Mouse (Mus musculus): ENCODE data around the gene Mycs. TPM values are rescaled to one million over a fixed set of nuclear protein-coding genes. Genes with fewer than 3 reads are reported as not detected.

Mycs gene
- not detected for polyA plus RNA-seq (2014; fragmentation: Illumina TruSeq; extraction: RNeasy Lipid Tissue Mini Kit (QIAGEN cat#74804); ENCODE audit: low read depth, low replicate concordance)

GRCm38 (mm10) chrX:5469165-5469564 is at the start of gene Mycs:
Gene Mycs, minus strand, starts transcription at chrX:5469265.

Other genes starting within 250 kb of the Mycs start
- gene Btbd35f7, start 199.8 kb upstream of the Mycs start, polyA plus RNA-seq (2014; fragmentation: Illumina TruSeq; extraction: RNeasy Lipid Tissue Mini Kit (QIAGEN cat#74804); ENCODE audit: low read depth, low replicate concordance), result not detected

Measured in adrenal gland, adult 10 weeks (tissue).